Mouse (Mus musculus) C2C12 (cell line): ENCODE results near the gene Grin2a.

Experiments
- CTCF ChIP-seq: IDR thresholded peaks from one replicate; pipeline ENCODE4 v1.5.1; 2011; ENCODE audit not compliant: control insufficient read depth, insufficient read depth, insufficient read length
- MAX ChIP-seq: IDR thresholded peaks from one replicate; pipeline ENCODE4 v1.6.1; 2011; ENCODE audit warnings: mild to moderate bottlenecking, control low read depth

DNA sequence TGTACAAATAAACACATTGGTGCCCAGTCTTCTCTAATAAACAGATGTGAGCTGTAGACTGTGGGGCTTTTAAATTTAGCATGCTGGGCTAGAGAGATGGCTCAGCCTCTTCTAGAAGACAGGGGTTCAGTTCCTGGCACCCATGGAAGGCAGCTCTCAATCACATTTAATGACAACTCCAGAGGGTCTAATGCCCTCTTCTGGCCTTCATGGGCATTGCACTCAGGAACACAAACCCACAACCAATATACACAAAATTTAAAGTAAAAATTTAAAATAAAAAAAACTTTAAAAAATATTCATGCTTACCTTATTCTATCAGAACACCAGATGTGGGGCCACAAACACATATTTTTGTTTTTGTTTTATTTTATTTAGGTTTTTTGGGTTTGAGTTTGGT is 2.6 kb upstream of the Grin2a start:
- TF ChIP-seq CTCF (no peak), MAX (no peak)
